Mouse (Mus musculus) hindlimb bud, embryonic 11.5 days (tissue): ENCODE data around the gene Scimp.
A peak's percentile ranks its signal among the peaks of the same experiment; 100 is the strongest.

Experiments used
- DNase-seq: peaks from one replicate; pipeline ENCODE4 v3.0.0-alpha.2; 2012; ENCODE audit warnings: low read depth, low spot score; ENCODE audit errors: extremely low spot score

Gene Scimp

DNA sequence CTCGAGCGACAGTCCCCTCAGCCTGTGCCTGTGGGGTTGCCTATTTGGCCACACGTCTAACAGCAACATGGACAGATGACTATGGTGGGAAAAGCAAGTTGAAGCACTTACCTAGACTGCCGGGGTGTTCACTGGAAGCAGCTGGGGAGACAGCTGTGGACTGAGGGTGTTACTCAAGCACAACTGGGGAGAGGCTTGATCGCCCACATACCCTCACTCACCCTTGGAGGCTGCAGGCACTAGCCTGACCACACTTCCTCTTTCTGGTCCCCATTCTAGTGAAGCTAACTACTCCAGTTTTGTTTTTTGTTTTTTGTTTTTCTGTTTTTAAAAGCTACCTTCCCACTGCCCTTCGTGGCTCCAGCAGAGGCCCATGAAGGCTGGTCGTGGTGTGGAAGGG, at the start of gene Scimp:
Scimp (minus strand) TSS at position 222 of the 400 bp plus-strand sequence.
- no peak for DNase-seq

DNA sequence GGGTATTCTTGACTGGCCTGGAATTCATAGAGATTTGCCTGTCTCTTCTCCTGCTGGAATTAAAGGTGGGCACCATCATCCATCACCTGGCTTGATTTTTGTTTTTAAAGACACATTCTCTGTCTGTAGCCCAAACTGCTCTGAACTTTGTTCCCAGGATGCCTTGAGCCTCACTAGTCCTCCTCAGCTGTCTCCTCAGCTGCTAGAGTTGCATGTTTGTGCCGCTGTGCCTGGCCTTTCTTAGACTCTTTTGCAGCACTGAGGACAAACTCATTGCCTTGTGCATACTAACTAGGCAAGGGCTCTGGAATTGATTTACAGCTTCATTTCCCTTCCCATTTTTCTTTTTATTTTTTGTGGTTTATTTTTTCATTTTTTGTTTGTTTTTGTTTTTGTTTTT, 48.0 kb upstream of the Scimp start:
- no peak for DNase-seq

DNA sequence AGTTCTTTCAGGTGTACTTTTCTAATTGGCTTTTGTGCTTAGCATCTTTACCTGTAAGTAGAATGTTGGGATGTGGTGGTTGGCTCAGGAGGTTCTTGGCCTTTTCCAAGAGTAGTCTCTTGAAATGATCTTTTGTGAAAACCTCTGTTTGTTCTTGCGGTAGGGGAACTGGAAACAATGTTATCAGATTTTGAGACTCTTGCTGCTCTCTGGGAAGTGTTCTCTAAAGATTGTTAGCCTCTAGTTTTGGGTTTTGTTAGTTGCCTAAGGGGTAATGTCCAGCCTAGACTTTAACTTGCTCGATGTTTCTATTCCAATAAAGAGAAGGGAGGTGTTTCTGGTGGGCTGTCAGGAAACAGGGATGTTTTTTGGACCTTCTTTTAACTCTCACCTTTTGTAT, 33.6 kb upstream of the Scimp start:
- no peak for DNase-seq

DNA sequence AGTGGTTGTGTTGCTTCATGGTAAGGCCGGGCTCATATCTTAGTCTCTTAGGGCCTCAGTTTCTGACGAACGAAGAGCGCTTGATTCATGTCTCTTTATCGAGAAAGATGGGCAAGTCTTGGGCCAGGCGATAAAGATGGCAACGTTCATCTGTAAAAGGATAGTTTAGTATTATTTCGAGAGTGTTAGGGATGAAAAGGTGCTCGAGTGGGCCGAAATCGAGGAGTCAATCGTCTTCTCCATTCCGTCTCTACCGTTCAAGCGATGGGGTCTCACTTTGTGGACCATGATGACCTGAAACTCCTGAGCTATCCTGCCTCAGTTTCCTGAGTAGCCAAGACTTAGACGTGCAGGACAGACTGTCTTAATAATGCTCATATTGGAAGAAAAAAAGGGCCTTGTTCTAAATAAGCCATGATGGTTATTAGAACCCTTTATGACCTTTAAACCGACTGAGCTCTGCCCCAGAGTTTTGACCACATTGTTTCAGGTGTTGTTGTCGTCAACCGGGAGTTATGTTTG, 33.1 kb upstream of the Scimp start:
- no peak for DNase-seq

DNA sequence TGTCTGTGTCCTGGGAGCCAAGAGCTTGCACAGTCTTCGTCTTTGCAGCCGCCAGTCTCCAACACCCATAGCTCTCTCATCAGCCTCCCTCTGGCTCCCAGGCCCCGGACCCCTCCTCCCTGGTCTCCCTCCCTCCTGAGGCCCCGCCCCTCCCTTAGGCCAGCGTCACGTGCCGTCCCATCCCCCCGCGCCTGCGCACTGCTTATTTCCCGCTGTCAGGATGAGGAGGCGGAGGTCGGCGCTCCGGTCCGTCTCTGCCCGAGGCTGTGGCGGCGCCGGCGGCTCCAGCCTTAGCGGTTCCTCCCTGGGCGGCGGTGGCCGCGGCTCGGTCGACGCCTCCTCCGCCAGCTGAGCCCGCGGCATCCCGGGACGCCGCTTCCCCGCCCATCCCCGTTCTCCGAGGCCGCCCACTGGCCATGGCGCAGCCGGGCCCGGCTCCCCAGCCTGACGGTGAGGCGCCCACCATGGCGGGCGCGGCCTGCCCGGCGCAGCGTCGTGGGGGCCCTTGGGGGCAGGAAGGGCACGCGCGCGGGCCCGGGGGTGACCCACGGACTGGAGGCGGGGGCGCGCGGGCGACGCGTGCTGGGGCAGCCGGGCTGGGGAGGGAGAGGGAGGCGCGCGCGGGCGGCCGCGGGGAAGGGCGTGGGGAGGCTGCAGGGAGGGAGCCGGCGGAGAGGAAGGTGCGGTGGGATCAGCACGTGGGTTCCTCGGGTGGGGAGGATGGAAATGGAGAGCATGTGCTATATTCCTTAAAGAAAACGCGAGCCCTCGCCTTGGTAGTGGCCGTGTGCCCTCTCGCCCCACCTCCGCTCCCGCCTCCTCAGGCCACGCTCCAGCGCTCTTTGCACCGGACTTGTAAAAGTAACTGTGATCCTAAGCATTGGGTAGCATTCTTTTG, 32.4 kb upstream of the Scimp start, which contains the start of gene Rabep1:
Rabep1 (plus strand) TSS at position 220 of the 898 bp plus-strand sequence.
- peak; percentile 73 for DNase-seq

DNA sequence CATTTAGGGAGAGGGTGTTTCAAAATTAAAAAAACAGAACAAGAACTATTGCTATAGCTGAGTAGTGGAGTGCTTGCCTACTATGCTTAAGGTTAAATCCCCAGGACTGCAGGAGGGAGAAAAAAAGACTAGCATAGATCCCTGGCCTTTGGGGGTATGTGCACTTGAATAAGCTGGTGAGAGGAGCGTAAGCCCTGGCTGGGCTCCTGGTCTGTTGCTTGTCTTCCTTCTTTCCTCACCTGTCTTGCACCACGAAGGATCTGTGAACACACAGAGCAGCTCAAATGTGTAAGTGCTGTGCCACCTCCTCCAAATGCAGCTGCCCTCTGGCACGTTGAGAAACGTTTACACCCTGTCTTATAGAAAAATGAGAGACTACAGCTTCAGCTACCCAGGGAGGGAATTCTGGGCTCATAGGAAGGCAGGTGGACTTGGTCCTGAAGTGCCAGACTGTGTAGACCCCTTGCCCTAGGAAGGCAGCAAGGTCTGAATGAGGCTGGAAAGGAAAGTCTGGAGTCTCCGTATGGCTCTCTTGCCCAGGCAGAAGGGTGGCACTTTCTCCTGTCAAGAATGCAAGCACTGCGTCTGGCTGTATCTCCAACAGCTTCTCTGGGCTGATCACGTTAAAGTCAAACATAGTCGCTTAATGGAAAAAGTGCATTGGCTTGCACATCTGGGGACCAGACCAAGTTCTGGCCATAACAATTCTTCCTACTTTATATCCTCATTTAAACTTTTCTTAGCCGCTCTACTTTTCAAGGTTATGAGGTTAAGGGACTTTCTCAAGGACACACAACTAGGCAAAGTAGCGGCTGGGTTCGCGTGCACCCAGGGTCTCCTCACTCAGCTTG, 31.5 kb upstream of the Scimp start:
- peak; percentile 33 for DNase-seq

DNA sequence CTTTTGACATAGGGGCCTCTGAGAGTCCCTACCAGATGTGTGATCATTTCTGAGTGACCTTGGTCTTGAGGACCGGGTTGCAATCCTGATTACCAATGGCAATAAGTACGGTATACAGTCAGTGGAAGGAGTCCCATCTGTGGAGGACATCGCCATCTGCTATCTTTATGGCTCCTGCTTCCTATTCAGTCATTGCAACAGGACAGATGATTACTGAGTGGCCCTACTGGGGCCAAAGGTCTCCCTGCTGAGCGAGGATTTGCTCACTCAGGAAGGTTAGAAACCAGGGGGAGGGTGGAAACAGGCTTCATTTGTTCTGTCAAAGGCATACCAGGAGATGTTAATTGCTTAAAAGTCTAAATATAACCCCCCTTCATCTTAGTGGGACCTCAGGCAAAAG, 30.6 kb upstream of the Scimp start:
- DNase-seq, result no peak

DNA sequence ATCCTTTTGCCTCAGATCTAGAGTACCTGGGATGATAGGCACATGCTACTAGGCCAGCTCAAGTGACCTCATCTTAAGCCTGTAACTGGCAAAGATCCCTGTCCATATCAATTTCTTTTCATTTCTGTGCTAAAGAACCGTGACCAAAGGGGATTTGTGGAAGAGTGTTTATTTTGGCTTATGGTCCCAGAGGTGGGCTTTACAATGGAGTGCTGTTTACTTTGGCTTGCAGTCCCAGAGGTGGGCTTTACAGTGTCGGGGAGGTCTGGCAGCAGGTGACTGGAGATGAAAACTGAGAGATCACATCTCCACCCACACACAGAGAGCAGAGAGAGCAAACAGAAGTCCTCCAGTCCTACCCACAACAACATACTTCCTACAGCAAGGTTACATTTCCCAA, 26.2 kb upstream of the Scimp start:
- DNase-seq, result no peak

DNA sequence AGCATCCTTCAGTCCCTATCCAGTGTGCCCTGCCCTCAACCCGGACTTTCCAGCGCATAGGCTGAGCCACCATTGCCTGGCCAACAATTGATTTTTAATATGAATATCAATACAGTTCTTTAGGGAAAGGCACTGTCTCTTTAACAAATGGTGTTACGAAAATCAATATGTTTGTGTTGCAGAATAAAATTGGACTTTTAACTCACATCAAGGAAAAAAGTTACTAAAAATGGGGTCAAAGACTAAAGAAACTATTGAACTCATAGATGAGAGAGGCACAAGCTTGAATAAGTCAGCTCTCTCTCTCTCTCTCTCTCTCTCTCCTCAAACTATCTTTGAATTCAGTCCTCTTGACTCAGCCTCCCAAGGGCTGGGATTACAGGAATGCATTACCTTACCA, 24.6 kb upstream of the Scimp start:
- no peak for DNase-seq

DNA sequence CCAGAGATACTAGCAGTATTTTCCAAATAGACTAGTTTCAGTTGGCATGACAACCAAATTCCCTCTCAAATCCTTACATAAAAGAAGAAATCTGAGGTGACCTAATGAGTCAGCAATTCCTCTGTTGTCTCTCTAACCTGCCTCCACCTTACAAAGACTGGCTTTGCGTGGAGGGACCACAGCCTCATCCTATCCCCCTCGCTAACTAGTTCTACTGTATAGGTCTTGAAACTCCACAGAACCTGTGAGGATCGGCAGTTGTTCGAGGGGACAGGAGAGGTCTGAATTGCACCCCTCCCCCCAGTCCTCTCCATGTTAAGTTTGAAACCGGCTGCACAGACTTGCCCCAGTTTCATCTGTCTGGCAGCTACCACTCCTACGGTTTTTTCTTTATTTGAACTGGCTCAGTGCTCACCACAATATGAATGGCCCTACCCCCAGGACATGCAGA, 23.0 kb upstream of the Scimp start:
- DNase-seq, result no peak

DNA sequence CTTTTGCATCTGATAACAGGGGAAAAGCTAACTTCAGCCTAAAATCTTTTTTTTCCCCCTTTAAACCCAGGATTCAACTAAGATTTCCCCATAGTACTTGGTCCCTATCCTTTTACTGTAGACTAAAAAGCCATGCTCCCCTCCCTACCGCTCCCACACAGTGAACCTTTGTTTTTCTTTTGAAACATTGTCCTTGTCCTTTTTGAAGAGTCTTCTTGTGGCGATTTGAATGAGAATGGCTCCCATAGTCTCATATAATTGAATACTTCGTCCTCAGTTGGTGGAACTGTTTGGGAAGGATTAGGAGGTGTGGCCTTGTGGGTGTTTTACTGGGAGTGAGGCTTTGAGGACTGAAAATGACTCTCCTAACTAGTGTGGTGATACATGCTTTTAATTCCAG, 21.4 kb upstream of the Scimp start:
- no peak for DNase-seq

DNA sequence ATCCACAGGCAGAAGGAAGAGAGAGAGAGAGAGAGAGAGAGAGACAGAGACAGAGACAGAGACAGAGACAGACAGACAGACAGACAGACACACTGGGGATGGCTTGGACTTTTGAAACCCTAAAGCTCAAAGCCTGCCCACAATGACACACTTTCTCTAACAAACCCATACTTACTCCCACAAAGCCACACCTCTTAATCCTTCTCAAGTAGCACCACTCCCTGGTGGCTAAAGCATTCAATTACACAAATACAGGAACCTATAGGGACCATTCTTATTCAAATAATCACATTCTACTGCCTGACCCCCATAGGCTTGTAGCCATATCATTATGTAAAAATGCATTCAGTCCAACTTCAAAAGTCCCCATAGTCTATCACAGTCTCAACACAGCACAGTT, 21.0 kb upstream of the Scimp start:
- DNase-seq, result no peak

DNA sequence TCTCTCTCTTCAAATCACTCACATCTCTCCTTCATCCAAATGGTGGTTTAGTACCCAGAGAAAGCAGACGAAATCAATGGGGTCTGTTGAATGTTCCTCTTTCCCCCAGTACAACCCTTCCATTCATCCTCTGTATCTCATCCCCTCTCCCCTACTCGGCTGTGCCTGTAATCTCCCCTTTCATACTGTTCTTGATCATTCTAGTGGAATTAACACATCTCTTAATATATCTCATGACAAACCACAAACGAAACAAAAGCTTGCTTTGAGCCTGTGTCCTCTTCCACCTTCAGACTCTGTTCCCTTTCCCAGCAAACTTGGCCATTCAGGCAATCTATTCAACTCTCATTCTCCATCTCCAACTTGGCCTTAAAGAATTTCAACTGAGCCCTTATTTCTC, 18.8 kb upstream of the Scimp start:
- no peak for DNase-seq

DNA sequence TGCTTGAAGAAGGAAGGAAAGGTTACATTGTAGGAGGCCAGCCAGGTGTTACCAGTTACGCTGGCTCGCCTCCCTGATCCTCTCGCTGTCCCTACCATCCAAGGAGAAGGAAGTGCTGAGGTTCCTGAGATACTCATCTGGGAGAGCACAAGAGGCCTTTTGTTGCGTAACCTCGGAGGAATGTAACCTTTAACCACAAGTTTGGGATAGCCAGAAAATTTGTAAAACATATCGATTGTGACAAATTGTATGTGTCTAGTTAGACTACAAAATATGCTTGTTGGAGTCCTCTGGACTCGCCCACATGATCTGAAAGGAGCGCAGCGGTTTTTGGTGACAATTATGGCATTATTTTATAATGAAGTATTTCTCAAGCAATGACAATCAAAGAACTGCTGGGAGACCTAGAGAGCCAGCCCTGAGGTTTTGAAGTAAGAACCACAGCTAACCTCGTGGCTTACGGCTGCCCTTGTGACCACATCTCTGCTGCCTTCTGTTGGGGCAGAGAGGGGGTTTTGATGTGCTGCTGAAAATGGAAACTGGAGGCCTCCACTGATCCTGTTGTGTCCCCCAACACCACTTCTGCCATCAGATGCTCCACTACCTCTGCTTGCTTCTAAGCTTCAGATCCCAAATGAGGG, 16.7 kb upstream of the Scimp start:
- DNase-seq, result no peak

DNA sequence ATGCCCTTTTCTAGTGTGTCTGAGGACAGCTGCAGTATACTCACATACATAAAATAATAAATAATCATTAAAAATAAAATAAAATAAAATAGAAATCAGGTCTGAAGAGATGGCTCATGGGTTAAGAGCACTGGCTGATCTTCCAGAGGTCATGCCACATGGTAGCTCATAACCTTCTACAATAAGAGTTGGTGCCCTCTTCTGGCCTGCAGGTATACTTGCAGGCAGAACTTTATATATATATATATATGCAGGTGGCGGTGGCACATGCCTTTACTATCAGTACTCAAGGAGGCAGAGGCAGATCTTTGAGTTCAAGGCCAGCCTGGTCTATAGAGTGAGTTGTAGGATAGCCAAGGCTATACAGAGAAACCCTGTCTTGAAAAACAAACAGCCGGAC, 13.8 kb upstream of the Scimp start:
- no peak for DNase-seq

DNA sequence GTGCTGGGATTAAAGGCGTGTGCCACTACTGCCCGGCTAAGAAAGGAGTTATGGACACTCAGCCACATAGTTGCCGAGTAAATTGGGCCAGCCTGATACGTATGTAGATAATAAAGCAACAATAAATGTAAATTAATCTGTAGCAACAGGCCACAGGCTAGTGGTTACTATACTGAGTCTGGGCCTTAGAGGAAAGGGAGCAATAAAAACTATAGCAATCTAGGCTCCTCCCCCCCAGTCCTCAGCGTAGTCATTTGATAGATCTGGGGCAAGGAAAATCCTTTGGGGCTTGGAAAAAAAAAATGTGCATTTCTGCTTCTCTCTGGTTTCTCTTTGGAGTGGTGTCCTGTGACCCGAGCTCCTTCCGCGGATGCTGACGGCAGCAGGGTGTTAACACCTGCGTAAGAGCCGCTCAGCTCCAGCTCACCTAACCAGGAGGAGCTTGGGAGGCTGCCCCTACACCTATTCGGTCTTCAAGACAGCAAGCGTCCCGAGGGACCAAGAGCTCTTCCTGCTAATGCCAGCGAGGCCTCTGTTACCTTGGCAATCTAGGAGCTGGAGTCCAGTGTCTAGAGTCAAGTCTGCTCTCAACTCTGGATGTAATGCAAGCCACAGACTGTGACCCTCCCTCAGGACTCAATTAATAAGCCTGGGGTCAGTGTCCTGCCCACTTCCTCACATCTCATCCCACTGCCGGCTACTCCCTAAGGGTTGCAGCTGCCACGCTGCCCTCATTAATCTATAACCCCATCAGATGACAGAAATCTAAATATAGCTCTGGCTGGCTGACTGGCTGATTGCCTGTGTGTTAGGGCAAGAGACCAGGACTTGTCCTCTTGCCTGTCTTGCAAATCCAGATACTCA, 9.6 kb upstream of the Scimp start:
- DNase-seq, result no peak

DNA sequence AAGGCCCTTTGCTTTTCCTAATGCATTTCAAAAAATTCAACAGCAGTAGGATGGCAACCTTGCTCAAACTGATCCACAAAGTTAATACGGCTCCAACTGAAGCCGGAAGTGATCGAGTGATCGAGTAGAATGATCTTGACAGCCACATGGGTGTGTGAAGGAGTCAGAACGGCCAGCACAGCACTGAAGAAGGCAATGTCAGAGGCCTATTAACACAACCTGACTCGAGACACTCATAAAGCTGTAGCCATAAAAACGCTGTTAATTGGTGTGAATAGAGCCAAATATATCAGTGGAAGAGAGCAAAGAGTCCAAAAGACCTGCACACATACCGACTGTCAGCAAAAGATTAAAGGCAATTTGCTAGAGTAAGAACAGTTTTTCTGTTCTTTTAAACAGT, 7.7 kb upstream of the Scimp start:
- no peak for DNase-seq

DNA sequence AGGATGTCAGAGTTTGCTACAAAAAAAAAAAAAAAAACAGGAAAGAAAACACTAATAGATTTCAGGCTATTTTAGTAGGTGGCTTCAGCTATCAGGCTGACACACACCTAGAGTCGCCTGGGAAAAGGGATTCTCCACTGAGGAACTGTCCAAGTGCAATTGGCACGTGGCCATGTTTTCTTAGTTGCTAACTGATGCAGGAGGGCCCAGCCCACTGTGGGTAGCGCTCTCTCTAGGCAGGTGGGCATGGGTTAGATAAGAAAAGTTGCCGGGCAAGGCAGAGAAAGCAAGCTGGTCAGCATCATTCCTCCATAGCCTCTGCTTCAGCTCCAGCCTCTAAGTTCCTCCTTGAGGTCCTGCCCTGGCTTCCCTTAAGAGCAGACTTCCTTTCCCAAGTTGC, 4.4 kb upstream of the Scimp start:
- no peak for DNase-seq

DNA sequence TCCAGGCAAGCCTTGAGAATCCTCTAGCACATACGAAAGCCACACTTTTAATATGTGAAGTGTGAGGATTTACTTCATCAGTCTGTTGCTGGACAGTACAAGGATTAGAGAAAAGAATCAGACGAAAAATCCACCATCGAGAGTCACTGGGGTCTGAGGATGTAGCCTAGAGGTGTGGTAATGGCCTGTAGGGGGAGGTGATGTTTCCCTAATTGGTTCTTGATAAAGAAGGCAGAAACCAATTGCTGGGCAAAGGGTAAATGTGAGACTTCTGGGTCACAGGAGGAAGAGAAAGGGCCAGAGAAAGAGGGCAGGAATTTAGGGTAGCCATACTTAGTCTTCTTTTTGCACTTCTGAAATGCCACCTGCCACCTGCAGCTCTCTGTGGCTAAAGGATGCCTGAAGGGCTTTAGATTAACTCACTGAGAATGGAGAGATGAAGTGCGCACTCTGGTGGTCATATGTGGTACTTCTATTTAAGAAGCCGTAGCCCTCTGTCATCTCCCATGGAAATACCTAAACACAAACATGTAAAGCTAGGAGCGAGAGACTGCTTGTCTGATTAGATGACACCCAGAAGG, 3.2 kb upstream of the Scimp start:
- DNase-seq, result peak; percentile 73

DNA sequence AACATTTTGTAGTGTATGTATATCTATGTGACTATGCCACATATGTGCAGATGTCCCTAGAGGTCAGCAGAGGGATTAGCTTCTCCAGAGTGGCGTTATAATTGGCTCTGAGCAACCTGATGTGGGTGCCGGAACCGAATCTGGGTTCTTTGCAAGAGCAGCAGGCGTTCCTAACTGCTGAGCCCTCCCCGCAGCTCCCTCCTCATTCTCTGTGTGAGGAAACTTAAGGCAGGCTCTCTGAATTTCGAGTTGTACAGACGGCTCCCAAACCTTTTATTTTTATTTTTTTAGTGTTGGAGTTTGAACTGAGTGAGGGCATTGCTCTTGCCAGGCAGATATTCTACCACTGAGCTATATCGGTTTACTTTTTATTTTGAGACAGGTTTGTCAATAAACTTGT, 2.7 kb upstream of the Scimp start:
- DNase-seq, result no peak
